Mouse (Mus musculus): ENCODE measurements at regions not wholly inside any gene's neighbourhood (a gene's known extent, or its start where the extent isn't known, plus 50 kb on each side); places are given as distances from the start of the nearest gene placed in this dataset.

DNA sequence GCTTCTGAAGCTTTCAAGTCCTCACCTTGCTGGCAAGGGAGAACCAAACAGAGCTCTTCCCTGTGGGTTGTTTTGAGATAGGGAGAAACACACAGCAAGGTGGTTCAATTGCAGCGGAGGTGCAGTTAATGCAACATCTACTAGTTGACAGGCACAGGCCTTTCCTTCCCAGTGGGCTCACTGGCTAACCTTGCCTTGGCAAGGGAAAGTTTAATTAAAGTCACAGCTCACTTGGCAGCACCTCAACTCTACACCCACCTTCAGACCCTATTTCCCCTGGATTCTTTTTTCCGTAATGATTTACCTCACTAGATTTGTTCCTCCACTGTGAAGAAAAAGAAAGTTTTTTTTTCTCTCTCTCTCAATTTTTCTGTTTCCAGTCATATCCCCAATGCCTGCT, 314.5 kb downstream of the Tlr4 start:
- Histone ChIP-seq H3K36me3 (replicated peaks in 1 of 2; ENCODE audit: control insufficient read depth in 1 of 2, insufficient read depth in 1 of 2, low read length in 1 of 2) (no peaks in the 10 kb centered on the region), H3K4me2 (ENCODE audit: insufficient read depth, low read depth, poor library complexity, severe bottlenecking) (no peak overlapping the region), H3K27ac (ENCODE audit: insufficient read depth, low read depth) (no peak overlapping the region), H3K4me1 (ENCODE audit: control insufficient read depth in 1 of 2, insufficient read depth in 2 of 2) (no peaks in the 10 kb centered on the region), H3K4me3 (replicated peaks in 1 of 3; ENCODE audit: low read depth in 2 of 3, low read length in 2 of 3, poor library complexity in 1 of 3) (no peak overlapping the region), H3K27me3 (replicated peaks) (no peaks in the 10 kb centered on the region), H3K9ac (ENCODE audit: insufficient read depth, low read depth) (no peak overlapping the region), H3K79me2 (replicated peaks; ENCODE audit: control insufficient read depth, extremely low read depth, insufficient read depth, poor library complexity, severe bottlenecking) (no peaks in the 10 kb centered on the region), H3K9me3 (replicated peaks; ENCODE audit: low read length) (no peaks in the 10 kb centered on the region)
- DNase-seq (ENCODE audit: extremely low read depth) = no peak
- in situ Hi-C loops (cut with MboI; ENCODE audit: low pct_ligation_motif_present, low pct_unique_long_range_greater_than_20kb, low sequenced_read_pairs) = no loop called here
- TF ChIP-seq ELF1 (IDR thresholded peaks at IDR 0.05; ENCODE audit: low read depth, low read length) = no peak
- no peak for TF ChIP-seq MAZ (IDR thresholded peaks at IDR 0.05; ENCODE audit: low read depth, low read length)
- no peak for TF ChIP-seq UBTF (IDR thresholded peaks at IDR 0.05; ENCODE audit: low read depth, low read length)
- no peak for TF ChIP-seq BHLHE40 (IDR thresholded peaks at IDR 0.05; ENCODE audit: low read depth, low read length)
- no peak for TF ChIP-seq NELFE (IDR thresholded peaks at IDR 0.05; ENCODE audit: low read depth, low read length)
- TF ChIP-seq CHD2 (IDR thresholded peaks at IDR 0.05; ENCODE audit: low read length) = no peak
- TF ChIP-seq TBP (conservative IDR thresholded peaks at IDR 0.05; ENCODE audit: low read depth, low read length) = no peak
- TF ChIP-seq HCFC1 (IDR thresholded peaks at IDR 0.05; ENCODE audit: low read depth, low read length) = no peak
- TF ChIP-seq POLR2AphosphoS2 (IDR thresholded peaks at IDR 0.05; ENCODE audit: low read depth, low read length) = no peak
- TF ChIP-seq CTCF (conservative IDR thresholded peaks at IDR 0.05 in 1 of 2, IDR thresholded peaks at IDR 0.05 in 1 of 2; ENCODE audit: low read depth in 2 of 2, low read length in 2 of 2) = no peak
- no peak for TF ChIP-seq MXI1 (IDR thresholded peaks at IDR 0.05; ENCODE audit: low read depth, low read length)
- dilution Hi-C loops (cut with MboI; ENCODE audit: extremely low pct_ligation_motif_present, extremely low pct_unique_long_range_greater_than_20kb, low sequenced_read_pairs) = no loop called here

DNA sequence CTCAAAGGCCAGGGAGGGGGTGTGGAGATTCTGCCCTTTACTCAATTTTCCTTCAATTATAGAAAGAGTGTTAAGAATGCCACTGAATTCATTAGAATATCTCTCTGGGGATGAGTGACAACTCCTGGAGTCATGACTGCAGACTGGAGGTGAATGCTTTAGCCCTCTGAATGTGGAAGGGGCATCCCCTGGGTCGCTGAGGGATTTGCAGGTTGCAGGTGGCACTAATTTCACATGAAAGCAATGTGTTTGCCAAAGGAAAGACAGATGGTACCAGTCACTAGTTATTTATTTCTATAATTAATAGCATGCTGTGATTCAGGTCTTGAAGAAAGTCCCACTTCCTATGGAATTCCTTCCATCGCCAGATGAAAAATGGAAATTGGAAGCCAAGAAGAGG, 321.1 kb downstream of the Tlr4 start:
- in situ Hi-C loops (cut with MboI; ENCODE audit: low pct_ligation_motif_present, low pct_unique_long_range_greater_than_20kb, low sequenced_read_pairs) (no loop called here), dilution Hi-C loops (cut with MboI; ENCODE audit: extremely low pct_ligation_motif_present, extremely low pct_unique_long_range_greater_than_20kb, low sequenced_read_pairs) (no loop called here)
- Histone ChIP-seq H3K4me3 (replicated peaks in 1 of 3; ENCODE audit: low read depth in 2 of 3, low read length in 2 of 3, poor library complexity in 1 of 3) (no peak overlapping the region), H3K4me1 (ENCODE audit: control insufficient read depth in 1 of 2, insufficient read depth in 2 of 2) (no peaks in the 10 kb centered on the region), H3K79me2 (replicated peaks; ENCODE audit: control insufficient read depth, extremely low read depth, insufficient read depth, poor library complexity, severe bottlenecking) (no peaks in the 10 kb centered on the region), H3K4me2 (ENCODE audit: insufficient read depth, low read depth, poor library complexity, severe bottlenecking) (no peak overlapping the region), H3K27ac (ENCODE audit: insufficient read depth, low read depth) (no peak overlapping the region), H3K9ac (ENCODE audit: insufficient read depth, low read depth) (no peak overlapping the region), H3K9me3 (replicated peaks; ENCODE audit: low read length) (peaks cover 2% of the 10 kb centered on the region), H3K36me3 (replicated peaks in 1 of 2; ENCODE audit: control insufficient read depth in 1 of 2, insufficient read depth in 1 of 2, low read length in 1 of 2) (no peaks in the 10 kb centered on the region), H3K27me3 (replicated peaks) (no peaks in the 10 kb centered on the region)
- TF ChIP-seq MXI1 (IDR thresholded peaks at IDR 0.05; ENCODE audit: low read depth, low read length) = no peak
- no peak for TF ChIP-seq RAD21 (IDR thresholded peaks at IDR 0.05; ENCODE audit: low read depth, low read length)
- no peak for TF ChIP-seq MAFK (IDR thresholded peaks at IDR 0.05; ENCODE audit: insufficient replicate concordance, low read length)
- no peak for TF ChIP-seq IRF4 (IDR thresholded peaks at IDR 0.05; ENCODE audit: low read depth, low read length)
- TF ChIP-seq ZKSCAN1 (IDR thresholded peaks at IDR 0.05; ENCODE audit: borderline replicate concordance, low read depth, low read length) = no peak
- TF ChIP-seq JUN (IDR thresholded peaks at IDR 0.05; ENCODE audit: insufficient read depth, low read depth, low read length) = no peak
- TF ChIP-seq UBTF (IDR thresholded peaks at IDR 0.05; ENCODE audit: low read depth, low read length) = no peak
- TF ChIP-seq MAX (IDR thresholded peaks at IDR 0.05; ENCODE audit: low read length) = no peak
- no peak for TF ChIP-seq ZMIZ1 (IDR thresholded peaks at IDR 0.05; ENCODE audit: low read depth, low read length)
- no peak for TF ChIP-seq RCOR1 (conservative IDR thresholded peaks at IDR 0.05; ENCODE audit: low read depth, low read length)
- no peak for TF ChIP-seq ELF1 (IDR thresholded peaks at IDR 0.05; ENCODE audit: low read depth, low read length)
- TF ChIP-seq POLR2A (IDR thresholded peaks at IDR 0.05; ENCODE audit: low read depth, low read length) = no peak
- TF ChIP-seq POLR2AphosphoS2 (IDR thresholded peaks at IDR 0.05; ENCODE audit: low read depth, low read length) = no peak
- no peak for TF ChIP-seq KAT2A (IDR thresholded peaks at IDR 0.05; ENCODE audit: insufficient replicate concordance, low read length)
- no peak for TF ChIP-seq MEF2A (IDR thresholded peaks at IDR 0.05; ENCODE audit: borderline replicate concordance, low read depth, low read length)
- no peak for TF ChIP-seq TBP (conservative IDR thresholded peaks at IDR 0.05; ENCODE audit: low read depth, low read length)
- TF ChIP-seq SIN3A (IDR thresholded peaks at IDR 0.05; ENCODE audit: low read length) = no peak
- DNase-seq (ENCODE audit: extremely low read depth) = no peak

All from CH12.LX (cell line).